Mouse (Mus musculus) limb, embryonic 12.5 days (tissue): ENCODE results near the gene Tyw5. TPM values are rescaled to one million over a fixed set of nuclear protein-coding genes. Genes with fewer than 3 reads are reported as not detected.

Source experiments
- ATAC-seq: fragments of 200-750 bp; cut with Nextera tagmentation; 2 replicates; pipeline ENCODE4 v1.8.0; 2017; ENCODE audit warnings: low read depth, moderate TSS enrichment; ENCODE audit not compliant: insufficient number of reproducible peaks, insufficient read depth, low FRiP score, low TSS enrichment
- H3K27ac ChIP-seq: fragments of 300-500 bp; sonication (generic); 2 replicates; pipeline ENCODE4 v1.5.1; 2016; ENCODE audit warnings: mild to moderate bottlenecking, moderate library complexity
- H3K27me3 ChIP-seq: fragments of 300-500 bp; sonication (generic); 2 replicates; pipeline ENCODE4 v1.6.1; 2016; ENCODE audit warnings: mild to moderate bottlenecking, moderate library complexity
- H3K36me3 ChIP-seq: fragments of 300-500 bp; sonication (generic); 2 replicates; pipeline ENCODE4 v1.6.1; 2016; ENCODE audit warnings: mild to moderate bottlenecking, moderate library complexity
- H3K4me1 ChIP-seq: fragments of 300-500 bp; sonication (generic); replicated peaks from 2 replicates; pipeline ENCODE4 v1.6.1; 2016
- H3K4me2 ChIP-seq: fragments of 300-500 bp; sonication (generic); 2 replicates; pipeline ENCODE4 v1.6.1; 2016; ENCODE audit warnings: mild to moderate bottlenecking, moderate library complexity
- H3K4me3 ChIP-seq: fragments of 300-500 bp; sonication (generic); replicated peaks from 2 replicates; pipeline ENCODE4 v1.5.1; 2016; ENCODE audit warnings: mild to moderate bottlenecking
- H3K9ac ChIP-seq: fragments of 300-500 bp; sonication (generic); replicated peaks from 2 replicates; pipeline ENCODE4 v1.6.1; 2016; ENCODE audit warnings: mild to moderate bottlenecking, moderate library complexity
- H3K9me3 ChIP-seq: fragments of 300-500 bp; sonication (generic); 2 replicates; pipeline ENCODE4 v1.6.1; 2016; ENCODE audit warnings: mild to moderate bottlenecking, moderate library complexity
- WGBS: fragments of 180-500 bp; shearing (Covaris S2); methylation state at CpG from one replicate; pipeline ENCODE4 v1.1.7; 2016; 5-methylcytosine and 5-hydroxymethylcytosine counted together
- polyA plus RNA-seq: library from polyadenylated mRNA; unstranded; fragments of >200 nt; fragmentation: Nextera tagmentation; extraction: Ambion mirVana; gene quantifications from 2 replicates; pipeline ENCODE4 v1.2.1, GENCODE M21; 2016

Tyw5 gene
- polyA plus RNA-seq, 1 experiment from 2014 or later, result 30.5 TPM

- no peaks in the 10 kb centered on the region; the same call in 1 of the 2 replicates for H3K4me1 ChIP-seq
- H3K9me3 ChIP-seq, result no peaks in the 10 kb centered on the region
- no peaks in the 10 kb centered on the region for H3K36me3 ChIP-seq
- H3K9ac ChIP-seq, result no peak overlapping the region
- no peak overlapping the region for H3K4me3 ChIP-seq
- H3K4me2 ChIP-seq, result no peak overlapping the region
- H3K27ac ChIP-seq, result no peak overlapping the region
- H3K27me3 ChIP-seq, result peaks cover 12% of the 10 kb centered on the region; the same call in 1 of the 2 replicates
- 52% methylated on average over 14 of the region's 14 CpGs for WGBS
- no peak for ATAC-seq
These were observed 67.6 kb downstream of the Tyw5 start for GRCm38 (mm10) chr1:57339156-57339796.

Other genes starting within 250 kb of the Tyw5 start
- gene 1700066M21Rik, start 29.5 kb downstream of the Tyw5 start, polyA plus RNA-seq, result 12.8 and 13.6 TPM in 2 replicates
- 20.4 and 20.7 TPM in 2 replicates for gene Maip1, start 773 bp downstream of the Tyw5 start, polyA plus RNA-seq